Mouse (Mus musculus) kidney, postnatal 0 days (tissue): Measurements from ENCODE around the gene Arhgef6. TPM values are rescaled to one million over a fixed set of nuclear protein-coding genes. Genes with fewer than 3 reads are reported as not detected.

ENCODE experiments used
- ATAC-seq: fragments of 200-750 bp; cut with Nextera tagmentation; replicated peaks from 2 replicates; pipeline ENCODE4 v1.8.0; 2017; ENCODE audit warnings: low read depth, moderate number of reproducible peaks, moderate TSS enrichment, moderate library complexity; ENCODE audit not compliant: low FRiP score
- DNase-seq: peaks from one replicate; pipeline ENCODE4 v3.0.0-alpha.2; 2016; ENCODE audit warnings: low spot score
- H3K27ac ChIP-seq: fragments of 300-500 bp; sonication (generic); 2 replicates; pipeline ENCODE4 v1.5.1; 2014; ENCODE audit warnings: mild to moderate bottlenecking
- H3K27me3 ChIP-seq: fragments of 300-500 bp; sonication (generic); 2 replicates; pipeline ENCODE4 v1.6.1; 2014; ENCODE audit warnings: low read length, mixed read lengths; ENCODE audit not compliant: insufficient read depth
- H3K36me3 ChIP-seq: fragments of 300-500 bp; sonication (generic); 2 replicates; pipeline ENCODE4 v1.6.1; 2014; ENCODE audit warnings: low read length, mixed read lengths; ENCODE audit not compliant: insufficient read depth
- H3K4me1 ChIP-seq: fragments of 300-500 bp; sonication (generic); replicated peaks from 2 replicates; pipeline ENCODE4 v1.6.1; 2014; ENCODE audit warnings: antibody characterized with exemption, low read length, mixed read lengths; ENCODE audit not compliant: insufficient read depth
- H3K4me2 ChIP-seq: fragments of 300-500 bp; sonication (generic); 2 replicates; pipeline ENCODE4 v1.6.1; 2014; ENCODE audit warnings: mild to moderate bottlenecking, low read length, moderate library complexity, mixed read lengths
- H3K4me3 ChIP-seq: fragments of 300-500 bp; sonication (generic); replicated peaks from 2 replicates; pipeline ENCODE4 v1.5.1; 2014; ENCODE audit warnings: low read depth, low read length
- H3K9ac ChIP-seq: fragments of 300-500 bp; sonication (generic); 2 replicates; pipeline ENCODE4 v1.6.1; 2014; ENCODE audit warnings: low read depth, low read length
- H3K9me3 ChIP-seq: fragments of 300-500 bp; sonication (generic); replicated peaks from 2 replicates; pipeline ENCODE4 v1.6.1; 2016; ENCODE audit warnings: low read length, inconsistent platforms, mixed read lengths
- CTCF ChIP-seq: IDR thresholded peaks from 2 replicates; pipeline ENCODE4 v1.5.1; 2016; ENCODE audit warnings: antibody characterized with exemption, low read depth, mild to moderate bottlenecking, moderate library complexity
- WGBS: fragments of 180-500 bp; shearing (Covaris S2); extraction: QIAGEN DNeasy Blood & Tissue Kit; methylation state at CpG from one replicate; pipeline ENCODE4 v1.1.7; 2014; 5-methylcytosine and 5-hydroxymethylcytosine counted together
- polyA plus RNA-seq: library from polyadenylated mRNA; unstranded; fragments of >200 nt; fragmentation: Nextera tagmentation; extraction: Ambion mirVana; gene quantifications from 2 replicates; pipeline ENCODE4 v1.2.1, GENCODE M21; 2015

The Arhgef6 gene
- polyA plus RNA-seq, 1 experiment from 2014 or later, result 6.1 TPM

DNA sequence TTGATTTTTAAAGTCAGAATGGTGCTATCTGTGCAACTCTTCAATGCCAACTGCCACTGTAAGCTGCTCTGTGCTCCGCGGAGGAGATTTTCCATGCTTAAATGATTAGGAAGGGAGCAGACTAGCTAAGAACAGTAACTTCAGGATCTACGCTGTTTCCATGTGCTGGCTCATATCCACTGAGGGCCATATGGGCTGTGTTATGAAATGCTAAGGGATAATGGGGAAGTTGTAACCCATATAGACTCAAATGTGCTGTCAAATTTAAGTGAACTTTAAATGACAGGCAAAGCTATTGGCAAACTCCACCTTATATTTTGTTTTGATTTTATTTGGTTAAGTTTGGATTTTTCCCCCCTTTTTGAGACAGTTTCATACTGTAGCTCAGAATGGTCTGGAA lies 125.7 kb downstream of the Arhgef6 start:
- no peaks in the 10 kb centered on the region for H3K9me3 ChIP-seq
- no peaks in the 10 kb centered on the region for H3K4me1 ChIP-seq
- H3K9ac ChIP-seq, result no peak overlapping the region
- H3K27me3 ChIP-seq, result no peaks in the 10 kb centered on the region
- no peak overlapping the region for H3K4me3 ChIP-seq
- H3K4me2 ChIP-seq, result no peak overlapping the region
- WGBS, result 88% methylated on average over 3 of the region's 3 CpGs
- no peaks in the 10 kb centered on the region for H3K36me3 ChIP-seq
- no peak overlapping the region for H3K27ac ChIP-seq
- no peak for TF ChIP-seq CTCF
- DNase-seq, result no peak
- no peak for ATAC-seq

DNA sequence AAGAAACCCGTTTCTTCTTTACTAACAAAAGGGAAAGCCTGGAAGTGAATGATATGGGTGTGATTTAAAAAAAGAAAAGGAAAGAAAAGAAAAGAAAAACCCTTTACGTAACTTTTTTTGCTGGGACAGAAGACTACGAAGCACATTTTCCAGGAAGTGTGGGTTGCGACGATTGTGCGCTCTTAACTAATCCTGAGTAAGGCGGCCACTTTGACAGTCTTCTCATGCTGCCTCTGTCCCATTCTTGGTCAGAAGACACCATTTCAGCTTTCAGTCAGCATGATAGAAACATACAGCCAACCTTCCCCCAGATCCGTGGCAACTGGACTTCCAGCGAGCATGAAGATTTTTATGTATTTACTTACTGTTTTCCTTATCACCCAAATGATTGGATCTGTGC lies 126.7 kb downstream of the Arhgef6 start, which contains the start of gene Cd40lg:
Gene Cd40lg (plus strand): TSS at position 268 of the 400 bp plus-strand sequence.
- no peak for TF ChIP-seq CTCF
- Histone ChIP-seq H3K9ac (no peak within 1 kb of the TSS), H3K4me2 (no peak within 1 kb of the TSS), H3K4me1 (no peaks in the 10 kb centered on the region), H3K27me3 (no peaks in the 10 kb centered on the region), H3K9me3 (no peaks in the 10 kb centered on the region), H3K4me3 (no peak within 1 kb of the TSS), H3K36me3 (no peaks in the 10 kb centered on the region), H3K27ac (no peak within 1 kb of the TSS)
- DNase-seq (no peak), ATAC-seq (no peak)
- 89% methylated on average over 9 of the region's 9 CpGs for WGBS

DNA sequence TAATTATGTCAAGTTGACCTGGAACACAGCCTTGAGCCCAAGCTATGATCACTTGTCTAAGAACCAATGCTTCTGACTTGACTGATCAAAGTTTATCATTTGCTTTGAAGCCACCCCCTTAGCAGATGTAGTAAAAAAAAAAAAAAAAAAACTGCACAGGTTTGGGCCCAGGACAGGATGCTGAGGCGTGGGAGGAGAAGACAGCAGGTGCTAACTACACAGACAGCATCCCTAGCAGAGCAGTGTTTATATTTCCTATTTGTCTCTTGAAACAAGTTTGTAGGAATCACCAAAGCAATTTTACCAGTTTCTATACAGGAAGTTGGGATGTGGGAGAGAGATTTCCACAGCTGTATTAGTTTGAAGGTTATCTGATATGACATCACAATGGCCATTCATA lies 127.9 kb downstream of the Arhgef6 start:
- H3K27ac ChIP-seq, result no peak overlapping the region
- H3K27me3 ChIP-seq, result no peaks in the 10 kb centered on the region
- 62% methylated on average over 1 of the region's 1 CpGs for WGBS
- H3K4me3 ChIP-seq, result no peak overlapping the region
- no peaks in the 10 kb centered on the region for H3K36me3 ChIP-seq
- ATAC-seq (no peak), DNase-seq (no peak)
- H3K9ac ChIP-seq, result no peak overlapping the region
- no peaks in the 10 kb centered on the region for H3K9me3 ChIP-seq
- no peak overlapping the region for H3K4me2 ChIP-seq
- no peak for TF ChIP-seq CTCF
- no peaks in the 10 kb centered on the region for H3K4me1 ChIP-seq

DNA sequence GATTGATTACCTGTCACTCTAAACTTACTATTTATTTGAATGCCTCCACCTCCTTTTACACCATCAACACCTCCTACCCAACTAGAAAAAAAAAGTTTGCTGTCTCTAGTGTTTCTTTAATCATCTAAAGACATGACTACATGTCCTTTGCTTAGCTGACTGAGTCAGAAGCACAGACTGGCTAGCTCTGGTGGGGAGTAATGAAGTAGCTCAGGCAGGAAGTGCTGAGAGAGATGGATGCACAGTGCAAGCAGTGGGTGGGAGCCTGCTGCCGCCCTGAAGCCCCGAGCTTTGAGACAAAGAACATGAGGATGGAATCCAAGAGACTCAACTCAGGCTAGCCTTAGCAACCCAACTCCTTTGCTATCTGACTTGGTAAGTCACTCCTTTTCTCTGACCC lies 138.1 kb downstream of the Arhgef6 start:
- Histone ChIP-seq H3K4me2 (no peak overlapping the region), H3K27me3 (no peaks in the 10 kb centered on the region), H3K9me3 (no peaks in the 10 kb centered on the region), H3K4me3 (no peak overlapping the region), H3K9ac (no peak overlapping the region), H3K36me3 (no peaks in the 10 kb centered on the region), H3K27ac (no peak overlapping the region), H3K4me1 (no peaks in the 10 kb centered on the region)
- ATAC-seq (no peak), DNase-seq (no peak)
- WGBS, result 85% methylated on average over 2 of the region's 2 CpGs
- no peak for TF ChIP-seq CTCF

DNA sequence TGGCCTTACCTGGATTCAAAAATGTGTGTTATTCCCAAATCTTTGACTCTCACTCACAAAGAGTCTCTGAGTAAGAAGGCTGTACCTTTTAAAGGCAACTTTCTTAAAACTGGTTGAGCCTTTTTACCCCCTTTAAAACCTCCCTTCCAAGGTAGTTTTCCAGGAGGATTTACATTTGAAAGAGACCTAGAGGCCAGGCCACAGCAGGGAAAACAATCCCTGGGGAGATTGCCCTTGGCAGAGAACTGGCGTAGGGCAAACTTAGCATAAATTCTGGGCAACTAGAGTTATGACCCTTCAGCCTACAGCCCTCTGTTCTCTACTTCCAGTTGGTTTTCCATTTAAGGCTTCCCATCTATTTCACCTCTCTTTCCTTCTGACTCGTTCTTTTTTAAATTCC lies 140.5 kb downstream of the Arhgef6 start:
- Histone ChIP-seq H3K4me2 (no peak overlapping the region), H3K36me3 (no peaks in the 10 kb centered on the region), H3K9me3 (no peaks in the 10 kb centered on the region), H3K9ac (no peak overlapping the region), H3K27ac (no peak overlapping the region), H3K4me3 (no peak overlapping the region), H3K4me1 (no peaks in the 10 kb centered on the region), H3K27me3 (no peaks in the 10 kb centered on the region)
- ATAC-seq, result no peak
- DNase-seq, result no peak
- no peak for TF ChIP-seq CTCF
- 33% methylated on average over 2 of the region's 2 CpGs for WGBS

DNA sequence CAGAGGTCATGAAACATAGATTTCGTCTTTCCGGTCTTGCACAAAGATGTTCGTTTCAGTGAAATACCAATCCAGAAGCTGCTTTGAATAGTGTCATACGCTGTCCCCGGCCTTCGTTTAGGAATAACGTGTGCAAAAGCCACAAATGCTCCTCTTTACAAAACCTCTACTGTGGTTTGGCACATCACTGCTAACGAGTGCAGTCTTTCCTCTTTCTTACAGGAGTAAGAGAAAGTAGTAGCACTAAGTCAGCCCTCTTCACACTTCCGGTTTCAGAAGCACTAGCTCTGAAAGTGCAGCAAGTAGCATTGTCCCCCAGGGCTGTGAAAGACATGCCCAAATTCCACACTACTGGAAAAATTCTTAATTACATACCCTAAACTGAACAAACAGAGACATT lies 142.2 kb downstream of the Arhgef6 start:
- ATAC-seq (no peak), DNase-seq (no peak)
- H3K27me3 ChIP-seq, result no peaks in the 10 kb centered on the region
- 79% methylated on average over 9 of the region's 9 CpGs for WGBS
- no peak overlapping the region for H3K4me2 ChIP-seq
- H3K4me3 ChIP-seq, result no peak overlapping the region
- no peak for TF ChIP-seq CTCF
- H3K9me3 ChIP-seq, result no peaks in the 10 kb centered on the region
- H3K9ac ChIP-seq, result no peak overlapping the region
- H3K27ac ChIP-seq, result no peak overlapping the region
- no peaks in the 10 kb centered on the region for H3K36me3 ChIP-seq
- no peaks in the 10 kb centered on the region for H3K4me1 ChIP-seq

DNA sequence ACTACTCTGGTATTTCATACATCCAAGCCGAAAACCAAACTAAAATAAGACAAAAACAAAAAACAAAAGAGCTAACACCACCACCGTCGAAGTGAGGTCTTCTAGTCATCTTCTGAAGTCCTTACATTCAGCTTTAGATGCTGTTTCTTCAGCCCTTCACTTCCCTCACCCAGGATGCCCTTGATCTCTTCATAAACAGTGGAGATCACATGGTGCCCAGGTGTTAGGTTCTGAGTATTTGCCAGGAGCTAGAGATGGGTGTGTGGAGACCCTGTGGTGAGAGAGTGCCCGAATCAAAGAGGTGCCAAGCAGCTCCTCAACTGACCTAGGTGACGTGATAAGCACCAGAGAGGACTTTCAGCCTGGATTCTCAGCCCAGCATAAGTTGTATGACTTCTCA lies 149.2 kb downstream of the Arhgef6 start:
- Histone ChIP-seq H3K4me3 (no peak overlapping the region), H3K27ac (no peak overlapping the region), H3K4me2 (no peak overlapping the region), H3K27me3 (no peaks in the 10 kb centered on the region), H3K9me3 (no peaks in the 10 kb centered on the region), H3K4me1 (no peaks in the 10 kb centered on the region), H3K9ac (no peak overlapping the region), H3K36me3 (no peaks in the 10 kb centered on the region)
- no peak for TF ChIP-seq CTCF
- DNase-seq, result no peak
- WGBS, result 75% methylated on average over 5 of the region's 5 CpGs
- ATAC-seq, result no peak
